Mouse (Mus musculus) cortical plate, adult 2 months (tissue): ENCODE results near the gene Frmd8. TPM values are rescaled to one million over a fixed set of nuclear protein-coding genes. Genes with fewer than 3 reads are reported as not detected.
A peak's percentile ranks its signal among the peaks of the same experiment; 100 is the strongest.

Experiments used
- H3K27ac ChIP-seq: fragments of 200-500 bp; 2 replicates; pipeline ENCODE4 v1.5.1; 2012; ENCODE audit warnings: low read length, control low read depth, inconsistent platforms; ENCODE audit not compliant: insufficient read depth
- H3K4me1 ChIP-seq: fragments of 200-500 bp; 2 replicates; pipeline ENCODE4 v1.6.1; 2011; ENCODE audit warnings: low read length; ENCODE audit not compliant: control insufficient read depth, insufficient read depth
- H3K4me3 ChIP-seq: fragments of 200-500 bp; 2 replicates; pipeline ENCODE4 v1.5.1; 2011; ENCODE audit warnings: mild to moderate bottlenecking, low read length, control low read depth; ENCODE audit not compliant: insufficient read depth
- CTCF ChIP-seq: fragments of 200-500 bp; IDR thresholded peaks from 2 replicates; pipeline ENCODE4 v1.5.1; 2011; ENCODE audit warnings: mild to moderate bottlenecking, control low read depth, low read length; ENCODE audit not compliant: insufficient read depth; ENCODE audit errors: extremely low read depth
- POLR2A ChIP-seq: fragments of 200-500 bp; IDR thresholded peaks from 2 replicates; pipeline ENCODE4 v1.6.1; 2011; ENCODE audit warnings: mild to moderate bottlenecking, low read length, control low read depth; ENCODE audit not compliant: insufficient read depth; ENCODE audit errors: extremely low read depth
- polyA plus RNA-seq: library from polyadenylated mRNA; depleted of rRNA; stranded (reverse); fragments of >200 nt; gene quantifications from 2 replicates; pipeline ENCODE4 v1.2.3, GENCODE M21; 2012

The Frmd8 gene
- polyA plus RNA-seq, 1 experiment: 22.1 TPM

DNA sequence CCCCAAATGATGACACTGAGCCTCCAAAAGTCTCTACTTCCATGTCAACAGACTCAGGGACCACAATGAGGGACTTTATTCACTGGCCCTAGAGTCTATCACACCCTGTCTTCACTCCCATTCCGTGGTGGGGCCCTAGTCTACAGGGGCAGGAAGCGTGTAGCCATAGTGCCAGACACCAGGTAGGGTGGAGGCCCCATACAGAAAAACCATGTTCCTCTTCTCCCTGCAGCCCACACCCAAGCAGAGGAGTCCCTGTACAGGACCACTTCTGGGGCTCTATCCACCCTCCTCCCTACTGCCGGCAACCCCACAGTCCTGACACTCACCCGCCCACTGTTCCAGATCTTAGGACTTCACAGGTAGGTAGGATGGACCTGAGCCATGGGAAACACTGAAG, 2.5 kb downstream of the Frmd8 start:
- Histone ChIP-seq H3K27ac (no peak overlapping the region), H3K4me3 (no peak overlapping the region), H3K4me1 (no peaks in the 10 kb centered on the region; the same call in 1 of the 2 replicates)
- no peak for TF ChIP-seq POLR2A
- no peak for TF ChIP-seq CTCF

DNA sequence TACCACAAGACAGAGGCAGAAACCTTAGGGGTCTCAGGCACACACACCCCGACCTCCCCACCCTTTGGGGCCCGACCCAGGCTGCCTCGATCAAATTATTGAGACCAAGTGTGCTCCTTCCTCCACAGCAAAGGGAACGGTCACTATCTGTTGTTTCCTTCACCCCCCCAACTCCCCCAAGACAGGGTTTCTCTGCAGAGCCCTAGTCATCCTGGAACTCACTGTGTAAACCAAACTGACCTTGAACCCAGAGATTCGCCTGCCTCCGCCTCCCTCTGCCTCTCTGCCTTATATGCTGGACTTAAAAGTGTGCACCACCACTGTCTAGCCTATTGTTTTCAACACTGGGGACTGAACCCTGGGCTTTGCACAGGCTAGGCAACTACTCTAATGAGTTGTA, 3.4 kb downstream of the Frmd8 start:
- no peak overlapping the region for H3K4me3 ChIP-seq
- no peak for TF ChIP-seq CTCF
- no peak for TF ChIP-seq POLR2A
- no peak overlapping the region for H3K27ac ChIP-seq

DNA sequence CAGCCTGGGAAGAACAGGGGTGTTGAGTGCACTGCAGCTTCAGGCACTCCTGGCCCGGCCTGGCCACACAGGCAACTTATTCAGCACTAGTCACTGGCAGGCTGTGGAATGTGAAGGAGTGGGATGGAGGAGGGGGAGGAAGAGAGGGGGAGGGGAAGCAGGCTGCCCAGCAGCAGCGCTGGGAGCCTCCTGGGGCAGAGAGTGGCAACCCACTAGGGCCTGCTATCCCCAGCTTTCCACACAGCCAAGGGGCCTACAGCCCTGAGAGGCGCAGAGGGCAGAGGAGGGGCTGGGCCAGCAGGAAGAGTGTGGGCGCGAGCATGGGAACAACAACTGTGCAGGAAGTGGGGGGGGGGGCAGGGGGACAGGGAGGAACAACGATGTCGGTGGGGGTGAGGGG, 3.8 kb downstream of the Frmd8 start:
- Histone ChIP-seq H3K4me3 (no peak overlapping the region), H3K27ac (no peak overlapping the region), H3K4me1 (no peaks in the 10 kb centered on the region; the same call in 1 of the 2 replicates)
- TF ChIP-seq POLR2A (no peak), CTCF (no peak)

More for the DNA sequence above, 3.4 kb downstream of the Frmd8 start:
- H3K4me1 ChIP-seq: no peaks in the 10 kb centered on the region; the same call in 1 of the 2 replicates

DNA sequence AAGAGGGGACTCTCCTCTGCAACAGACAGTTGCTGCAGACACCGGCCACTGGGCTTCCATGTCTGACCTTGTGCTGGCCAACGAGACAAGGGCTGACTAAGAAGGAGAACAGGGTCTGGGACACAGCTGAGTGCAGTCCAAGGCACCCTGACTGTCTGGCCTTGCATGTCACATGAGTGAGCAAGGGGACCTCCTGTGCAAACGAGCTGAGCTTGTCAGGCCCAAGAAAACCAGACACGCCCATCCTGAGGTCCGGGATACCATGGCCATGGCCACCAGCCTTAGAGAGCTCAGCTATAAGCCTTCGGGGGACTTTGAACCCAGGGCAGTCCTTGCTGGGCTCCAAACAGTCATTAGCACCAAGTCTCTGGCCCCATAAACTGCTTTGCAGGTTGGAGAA, 7.0 kb downstream of the Frmd8 start:
- no peak for TF ChIP-seq POLR2A
- TF ChIP-seq CTCF: no peak
- no peak overlapping the region for H3K4me3 ChIP-seq
- no peak overlapping the region for H3K27ac ChIP-seq
- no peaks in the 10 kb centered on the region; the same call in 1 of the 2 replicates for H3K4me1 ChIP-seq

DNA sequence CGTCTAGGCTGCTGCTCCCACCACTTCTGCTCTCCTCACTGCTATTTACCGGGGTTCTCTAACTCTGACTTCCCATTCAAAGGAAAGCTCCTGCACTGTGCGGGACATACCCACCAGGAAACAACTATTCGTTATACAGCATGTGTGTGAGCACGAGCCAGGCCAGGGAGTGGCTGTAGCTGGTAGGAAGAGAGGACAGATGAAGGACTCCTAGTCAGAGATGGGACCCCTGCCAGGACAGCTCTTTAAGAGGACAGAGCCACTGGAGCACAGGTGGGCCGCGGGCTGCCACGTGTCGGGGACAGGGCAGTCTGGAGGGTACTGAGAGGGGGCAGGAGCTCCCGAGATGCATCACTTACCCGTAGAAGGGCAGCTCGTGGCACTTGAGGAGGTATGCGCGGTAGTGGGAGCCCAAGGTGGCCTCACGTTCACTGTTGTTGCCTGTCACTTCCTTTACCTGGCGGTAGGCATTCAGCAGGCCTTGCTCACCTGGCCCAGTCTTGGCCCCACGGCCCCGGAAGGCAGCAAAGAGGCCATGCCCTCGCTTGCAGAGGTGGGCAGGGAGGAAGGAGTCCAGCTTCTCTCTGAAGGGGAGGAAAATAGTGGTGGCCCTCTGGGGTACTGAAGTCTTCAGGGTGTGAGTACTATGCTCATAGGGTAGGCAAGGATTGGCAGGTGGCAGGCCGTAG, 10.2 kb downstream of the Frmd8 start:
- no peak overlapping the region for H3K4me3 ChIP-seq
- H3K4me1 ChIP-seq: no peaks in the 10 kb centered on the region
- TF ChIP-seq CTCF: no peak
- H3K27ac ChIP-seq: no peak overlapping the region

DNA sequence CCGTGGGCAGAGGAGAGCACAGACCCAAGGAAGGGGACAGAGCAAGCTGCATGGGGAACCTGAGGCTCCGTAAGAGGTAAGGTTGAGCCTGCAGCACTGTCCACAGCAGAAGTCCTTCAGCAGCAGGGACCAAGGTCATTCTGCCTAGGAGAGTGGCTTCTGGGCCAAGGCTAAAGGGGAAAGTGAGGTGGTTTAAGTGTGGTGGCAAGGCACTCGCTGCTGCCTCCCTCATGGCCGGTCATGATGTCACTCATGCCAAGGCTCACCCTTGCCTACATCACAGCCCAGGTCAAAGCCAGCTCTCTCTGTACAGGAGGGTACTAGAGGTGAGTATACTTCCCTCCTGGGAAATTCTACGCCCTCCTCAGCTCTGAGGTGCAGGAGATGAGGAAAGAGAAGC, 11.3 kb downstream of the Frmd8 start:
- Histone ChIP-seq H3K4me1 (no peaks in the 10 kb centered on the region), H3K4me3 (no peak overlapping the region), H3K27ac (no peak overlapping the region)
- TF ChIP-seq POLR2A: no peak
- TF ChIP-seq CTCF: no peak

DNA sequence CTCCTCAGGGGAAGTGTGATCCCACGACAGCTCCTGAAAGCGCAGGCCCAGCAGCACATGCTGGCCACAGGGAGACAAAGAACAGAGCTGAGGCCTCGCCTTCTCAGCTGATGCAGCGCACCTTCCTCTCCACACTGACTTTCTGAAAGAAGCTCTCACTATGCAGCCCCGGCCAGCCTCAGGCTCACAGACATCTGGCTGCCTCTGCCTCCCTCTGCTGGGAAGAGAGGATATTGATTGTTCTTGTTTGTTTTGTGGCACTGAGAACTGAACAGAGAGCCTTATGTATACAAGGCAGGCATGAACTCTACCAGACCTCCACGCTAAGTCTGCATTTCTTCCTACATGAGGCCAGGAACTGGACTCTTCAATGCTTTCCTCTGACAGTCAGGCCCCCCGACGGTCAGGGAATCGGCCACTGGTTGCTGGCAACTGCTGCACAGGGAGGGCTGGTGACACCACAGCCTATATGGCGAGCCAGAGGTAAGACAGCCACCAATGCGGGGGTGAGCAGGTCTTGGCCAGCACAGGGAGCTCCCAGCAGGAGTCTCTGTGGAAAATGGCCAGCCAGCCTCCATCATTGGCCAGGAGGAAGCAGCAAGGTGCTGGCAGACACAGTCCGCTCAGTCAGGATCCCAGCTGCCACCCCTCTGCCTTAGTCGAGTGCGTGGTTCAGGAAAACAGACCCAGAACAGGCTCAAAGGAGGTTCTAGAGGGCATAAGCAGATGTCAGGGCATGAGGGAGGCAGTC, 12.6 kb downstream of the Frmd8 start:
- no peak overlapping the region for H3K27ac ChIP-seq
- TF ChIP-seq POLR2A (no peak), CTCF (peak; percentile 28; the same call in 1 of the 2 replicates)
- H3K4me1 ChIP-seq: no peaks in the 10 kb centered on the region
- no peak overlapping the region for H3K4me3 ChIP-seq

DNA sequence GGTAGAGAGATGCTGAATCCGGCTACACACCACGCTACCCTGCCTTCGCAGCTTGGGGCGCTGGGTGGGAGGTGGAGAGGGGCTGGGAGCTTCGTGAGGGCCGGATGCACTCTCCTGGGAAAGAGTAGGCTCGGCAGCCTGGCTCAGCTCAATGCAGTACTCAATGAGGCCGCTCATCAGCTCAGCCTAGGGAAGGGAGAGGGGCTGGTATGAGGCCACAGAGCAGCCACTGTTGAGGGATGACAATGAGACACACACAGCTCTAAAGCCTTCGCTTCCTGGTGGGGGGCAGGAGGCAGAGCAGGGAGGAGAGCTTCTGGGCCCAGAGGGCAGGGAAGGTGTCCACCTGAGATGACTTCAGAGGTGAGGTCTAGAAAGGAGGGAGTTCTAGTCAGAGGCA, 18.5 kb downstream of the Frmd8 start:
- Histone ChIP-seq H3K4me1 (no peaks in the 10 kb centered on the region), H3K27ac (peak overlapping the region; percentile 27), H3K4me3 (no peak overlapping the region)
- TF ChIP-seq POLR2A (peak; percentile 18; the same call in 1 of the 2 replicates), CTCF (no peak)

DNA sequence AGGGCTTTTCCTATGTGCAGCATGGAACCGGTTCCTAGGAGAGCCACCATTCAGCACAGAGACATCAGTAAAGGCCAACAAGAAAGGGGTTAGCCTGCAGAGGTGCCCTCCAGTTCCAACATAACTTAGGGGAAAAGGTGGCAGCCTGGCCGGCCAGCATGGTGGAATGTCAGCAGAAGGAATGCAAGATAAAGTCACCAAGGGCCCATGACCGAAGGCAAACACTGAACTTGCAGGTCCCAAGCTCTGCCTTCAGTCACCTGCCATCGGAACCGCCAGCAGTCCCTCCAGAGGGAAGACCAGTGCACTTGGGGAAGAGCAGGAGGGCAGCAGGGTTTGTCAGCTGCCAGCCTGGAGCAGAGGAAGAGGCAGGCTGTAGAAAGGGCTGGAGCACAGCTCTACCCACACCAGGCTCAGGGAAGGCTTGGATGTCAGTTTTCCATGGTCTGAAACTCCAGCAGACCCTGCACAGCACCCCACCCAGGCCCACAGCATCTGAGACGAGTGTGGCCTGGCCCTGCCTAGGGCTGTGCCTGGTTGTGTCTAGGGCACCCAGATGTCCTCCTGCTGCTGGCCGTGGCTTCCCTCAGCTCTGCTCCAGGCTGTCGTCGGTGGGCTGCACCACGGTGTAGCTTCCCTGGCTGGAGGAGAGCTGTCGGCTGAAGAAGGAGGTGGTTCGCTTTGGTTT, 22.9 kb downstream of the Frmd8 start:
- no peak for TF ChIP-seq CTCF
- TF ChIP-seq POLR2A: no peak
- peaks cover 12% of the 10 kb centered on the region for H3K4me1 ChIP-seq
- no peak overlapping the region for H3K27ac ChIP-seq
- no peak overlapping the region for H3K4me3 ChIP-seq
